Mouse (Mus musculus) E14TG2a.4 (cell line): ENCODE measurements at regions not wholly inside any gene's neighbourhood (a gene's known extent, or its start where the extent isn't known, plus 50 kb on each side); places are given as distances from the start of the nearest gene placed in this dataset.

ENCODE experiments used
- CTCF ChIP-seq: conservative IDR thresholded peaks from 2 replicates; pipeline ENCODE4 v1.5.1; 2014; ENCODE audit warnings: low read length
- POU5F1 ChIP-seq: IDR thresholded peaks from 2 replicates; pipeline ENCODE4 v1.6.1; 2014; ENCODE audit warnings: low read length, borderline replicate concordance

DNA sequence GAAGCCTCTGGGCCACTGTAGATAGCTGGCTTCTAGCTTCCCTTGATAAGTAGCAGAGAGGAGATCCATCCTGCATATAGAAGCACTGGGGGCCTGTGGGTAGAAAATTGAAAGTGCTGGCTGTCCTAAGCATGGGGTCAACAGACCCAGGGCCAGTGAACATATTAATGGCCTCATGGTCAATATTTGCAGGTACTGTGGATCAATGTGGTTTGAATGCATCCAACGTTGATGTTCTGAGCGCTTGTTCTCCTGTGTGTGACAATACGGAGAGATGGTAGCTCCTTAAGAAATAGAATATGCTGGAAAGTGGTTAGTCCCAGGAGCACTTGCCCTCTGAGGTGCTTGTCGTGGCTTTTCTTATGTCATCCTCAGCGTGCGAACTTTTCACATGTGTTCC lies 77.1 kb downstream of the Pdcl3 start:
- no peak for TF ChIP-seq CTCF
- no peak for TF ChIP-seq POU5F1
